Mouse (Mus musculus): ENCODE data around the gene Gm5741.

GRCm38 (mm10) chr8:85057367-85057766 is 10.4 kb downstream of the Gm5741 start:
- TF ChIP-seq CTCF (IDR thresholded peaks at IDR 0.05; ENCODE audit: low read depth, low read length) (no peak), EP300 (IDR thresholded peaks at IDR 0.05; ENCODE audit: insufficient read depth, low read depth, low read length) (no peak)
